ENCODE assay signal across 13 mouse cellular contexts in genomic region chr19:29270226-29270625, GRCm38 (mm10). TPM values are rescaled to one million over a fixed set of nuclear protein-coding genes. Genes with fewer than 3 reads are reported as not detected.
A peak's percentile ranks its signal among the peaks of the same experiment; 100 is the strongest.
DNase-seq lines count a peak whose midpoint lies in the region; ATAC-seq lines count a peak whose summit lies in the region.
"Had no signal": no experiment of that assay in that cellular context is flagged by ENCODE, and none has a peak within 500 bp of the region (broad histone marks: within the 10 kb centered on the region; RNA-seq: fewer than 3 reads in every experiment).

No protein-coding gene starts in this region.

- peaks cover 11% of the 10 kb centered on the region for H3K4me1 ChIP-seq in hindbrain, embryonic 14.5 days (replicated peaks; ENCODE audit: control insufficient read depth, insufficient read depth, low read length)
- peaks cover 4% of the 10 kb centered on the region; the same call in 1 of the 2 replicates for H3K4me1 ChIP-seq in hindbrain, embryonic 12.5 days
- H3K4me1 ChIP-seq in kidney, embryonic 15.5 days: peaks cover 5% of the 10 kb centered on the region; the same call in 1 of the 2 replicates

- H3K36me3 ChIP-seq in hindbrain, embryonic 14.5 days (replicated peaks; ENCODE audit: control insufficient read depth, insufficient read depth): peaks cover 33% of the 10 kb centered on the region
- no peaks in the 10 kb centered on the region for H3K36me3 ChIP-seq in hindbrain, embryonic 12.5 days
- peaks cover 12% of the 10 kb centered on the region; the same call in 1 of the 2 replicates for H3K36me3 ChIP-seq in kidney, embryonic 15.5 days
- H3K36me3 ChIP-seq: stomach, embryonic 15.5 days had no signal

- no peak overlapping the region for H3K4me3 ChIP-seq in hindbrain, embryonic 14.5 days (replicated peaks; ENCODE audit: low read length)
- H3K4me3 ChIP-seq in hindbrain, embryonic 12.5 days: no peak overlapping the region
- no peak overlapping the region for H3K4me3 ChIP-seq in kidney, embryonic 15.5 days (replicated peaks)
- H3K4me3 ChIP-seq: stomach, embryonic 15.5 days had no signal

- no peak overlapping the region for H3K4me2 ChIP-seq in hindbrain, embryonic 14.5 days (replicated peaks)
- H3K4me2 ChIP-seq in hindbrain, embryonic 12.5 days (replicated peaks): no peak overlapping the region
- H3K4me2 ChIP-seq in kidney, embryonic 15.5 days: no peak overlapping the region
- H3K4me2 ChIP-seq: stomach, embryonic 15.5 days had no signal

- no peaks in the 10 kb centered on the region for H3K27me3 ChIP-seq in hindbrain, embryonic 14.5 days (ENCODE audit: control insufficient read depth, insufficient read depth, low read length)
- no peaks in the 10 kb centered on the region for H3K27me3 ChIP-seq in hindbrain, embryonic 12.5 days
- no peaks in the 10 kb centered on the region for H3K27me3 ChIP-seq in kidney, embryonic 15.5 days
- H3K27me3 ChIP-seq: stomach, embryonic 15.5 days had no signal

- H3K9me3 ChIP-seq in hindbrain, embryonic 14.5 days (ENCODE audit: control insufficient read depth, low read length): no peaks in the 10 kb centered on the region
- H3K9me3 ChIP-seq in hindbrain, embryonic 12.5 days (replicated peaks): no peaks in the 10 kb centered on the region
- H3K9me3 ChIP-seq in kidney, embryonic 15.5 days (replicated peaks): no peaks in the 10 kb centered on the region
- H3K9me3 ChIP-seq: stomach, embryonic 15.5 days had no signal

- H3K27ac ChIP-seq in hindbrain, embryonic 14.5 days: no peak overlapping the region
- H3K27ac ChIP-seq in hindbrain, embryonic 12.5 days: no peak overlapping the region
- no peak overlapping the region for H3K27ac ChIP-seq in kidney, embryonic 15.5 days
- H3K27ac ChIP-seq: liver, embryonic 14.5 days; stomach, embryonic 15.5 days had no signal

- H3K9ac ChIP-seq in hindbrain, embryonic 14.5 days: no peak overlapping the region
- no peak overlapping the region for H3K9ac ChIP-seq in hindbrain, embryonic 12.5 days
- no peak overlapping the region for H3K9ac ChIP-seq in kidney, embryonic 15.5 days
- H3K9ac ChIP-seq: liver, embryonic 14.5 days; stomach, embryonic 15.5 days had no signal

- ATAC-seq in hindbrain, embryonic 14.5 days (ENCODE audit: low FRiP score): peak; percentile 37; the same call in 1 of the 2 replicates
- no peak for ATAC-seq in hindbrain, embryonic 12.5 days (ENCODE audit: low FRiP score)
- peak; percentile 33; the same call in 1 of the 2 replicates for ATAC-seq in erythroid progenitor cell, adult 5-6 weeks (replicated peaks; ENCODE audit: low FRiP score, poor library complexity, severe bottlenecking)
- ATAC-seq in kidney, embryonic 15.5 days (replicated peaks; ENCODE audit: low FRiP score): no peak

- 52% methylated on average over 6 of the region's 6 CpGs for whole genome bisulfite sequencing in hindbrain, embryonic 14.5 days
- 55% methylated on average over 6 of the region's 6 CpGs for WGBS in hindbrain, embryonic 12.5 days
- 26% methylated on average over 6 of the region's 6 CpGs for WGBS in kidney, embryonic 15.5 days

- no peak for DNase-seq in hindbrain, embryonic 14.5 days (ENCODE audit: low spot score)
- peak; percentile 47 for DNase-seq in thymus, postnatal 0 days (ENCODE audit: low spot score)
- no peak for DNase-seq in thymus, postnatal 25 days
- no peak for DNase-seq in urinary bladder, postnatal 36 days (ENCODE audit: low spot score in 2 of 2)
- DNase-seq in ovary, postnatal 14 days (ENCODE audit: low spot score): no peak
- DNase-seq: adrenal gland, adult 8-10 months; cerebellum, adult 11-12 months; kidney, adult 18-20 months had no signal

RNA-seq across cellular contexts. Expression of gene Jak2, which starts 18.6 kb away (rescaled TPM):
- 20.3 and 23.5 TPM in 2 replicates for polyA plus RNA-seq in hindbrain, embryonic 14.5 days (2014; fragmentation: Nextera tagmentation; extraction: Ambion mirVana)
- polyA plus RNA-seq in hindbrain, embryonic 12.5 days (2016; fragmentation: Nextera tagmentation; extraction: Ambion mirVana): 17.4 and 17.5 TPM in 2 replicates
- 15.8 and 16.7 TPM in 2 replicates for polyA plus RNA-seq in thymus, postnatal 0 days (2015; fragmentation: Nextera tagmentation; extraction: Ambion mirVana)
- 67.4 and 88.9 TPM in 2 replicates for total RNA-seq in erythroid progenitor cell, adult 5-6 weeks (2015; ENCODE audit: low replicate concordance)
- 88.7 and 103 TPM in 2 replicates for total RNA-seq in erythroid progenitor cell, adult 5-6 weeks (2017; ENCODE audit: low replicate concordance)
- 8.1 and 8.8 TPM in 2 replicates for polyA plus RNA-seq in kidney, embryonic 15.5 days (2015; fragmentation: Nextera tagmentation; extraction: Ambion mirVana)

RNA-seq across cellular contexts. Expression of gene Insl6, which starts 54.9 kb away (rescaled TPM):
- 1.7 and 1.8 TPM in 2 replicates for polyA plus RNA-seq in hindbrain, embryonic 14.5 days (2014; fragmentation: Nextera tagmentation; extraction: Ambion mirVana)
- polyA plus RNA-seq in hindbrain, embryonic 12.5 days (2016; fragmentation: Nextera tagmentation; extraction: Ambion mirVana): 5.3 and 6.8 TPM in 2 replicates
- 13.5 and 15.1 TPM in 2 replicates for polyA plus RNA-seq in thymus, postnatal 0 days (2015; fragmentation: Nextera tagmentation; extraction: Ambion mirVana)
- total RNA-seq in erythroid progenitor cell, adult 5-6 weeks (2015; ENCODE audit: low replicate concordance): 3.4 TPM in 1 of 2 replicates, not detected in the other
- 6.9 TPM in 1 of 2 replicates, not detected in the other for total RNA-seq in erythroid progenitor cell, adult 5-6 weeks (2017; ENCODE audit: low replicate concordance)
- polyA plus RNA-seq in kidney, embryonic 15.5 days (2015; fragmentation: Nextera tagmentation; extraction: Ambion mirVana): 5.2 and 7.1 TPM in 2 replicates

Comparison
In these comparisons a context has a peak if more than half of its experiments do, and no peak if none do; other contexts are left out.
1. ATAC-seq: peak in hindbrain, embryonic 14.5 days (single experiment) and erythroid progenitor cell, adult 5-6 weeks (single experiment); none in hindbrain, embryonic 12.5 days (single experiment) and kidney, embryonic 15.5 days (single experiment).